Mouse (Mus musculus): ENCODE results near the gene Gm14819. TPM values are rescaled to one million over a fixed set of nuclear protein-coding genes. Genes with fewer than 3 reads are reported as not detected.
"Not testable (repeated sequence)": the region's sequence is repeated elsewhere in the genome, so short reads cannot be mapped to it uniquely, and the experiment has no call there.

Gene Gm14819
- not detected in 2 replicates for polyA plus RNA-seq (2011; ENCODE audit: insufficient read depth, insufficient read length, low replicate concordance, missing spikeins)

DNA sequence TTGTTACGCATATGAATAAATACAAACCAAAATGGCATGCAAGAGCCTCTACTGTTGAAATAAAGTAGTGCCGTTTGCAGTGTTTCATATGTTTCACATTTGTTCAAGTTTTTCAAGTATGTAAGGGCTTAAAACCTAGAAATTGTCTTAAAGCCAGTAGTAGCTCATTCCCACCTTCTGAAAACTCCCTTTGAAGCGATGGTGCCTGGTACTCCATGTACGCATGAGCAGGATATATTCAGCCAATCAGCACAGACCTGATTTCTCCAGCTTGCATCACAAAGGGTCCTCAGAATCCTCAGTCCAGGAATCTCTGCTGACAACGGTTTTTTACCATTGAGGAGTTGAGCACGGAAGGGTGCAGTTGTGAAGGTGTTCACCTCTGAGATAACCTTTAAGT lies at the start of gene Gm14819:
Gene Gm14819, plus strand, starts transcription at position 301 of the 400 bp plus-strand sequence.
- not testable (repeated sequence) for H3K27ac ChIP-seq (ENCODE audit: control insufficient read depth, insufficient read depth, low read depth, low read length, poor library complexity); H3K4me1 ChIP-seq (ENCODE audit: control insufficient read depth, insufficient read depth, low read length); H3K4me3 ChIP-seq (replicated peaks; ENCODE audit: control insufficient read depth, low read depth, low read length)
- WGBS: no CpG with 5 or more reads among the region's 6 CpGs
